Mouse (Mus musculus) G1E (cell line): Measurements from ENCODE around the gene Stx8. TPM values are rescaled to one million over a fixed set of nuclear protein-coding genes. Genes with fewer than 3 reads are reported as not detected.
A peak's percentile ranks its signal among the peaks of the same experiment; 100 is the strongest.

Experiments used
- ATAC-seq: 2 replicates; pipeline ENCODE4 v1.8.0; 2016; ENCODE audit warnings: mild to moderate bottlenecking; ENCODE audit not compliant: insufficient number of reproducible peaks, poor library complexity, low FRiP score, severe bottlenecking; ENCODE audit errors: extremely low read depth
- DNase-seq: peaks from one replicate; pipeline ENCODE4 v3.0.0; 2012; ENCODE audit warnings: low spot score
- H3K27me3 ChIP-seq: 2 replicates; pipeline ENCODE4 v1.6.1; 2012; ENCODE audit warnings: mild to moderate bottlenecking, low read length, inconsistent platforms; ENCODE audit not compliant: insufficient read depth
- H3K36me3 ChIP-seq: replicated peaks from 2 replicates; pipeline ENCODE3; 2012; ENCODE audit warnings: mild to moderate bottlenecking, inconsistent platforms
- H3K4me1 ChIP-seq: 2 replicates; pipeline ENCODE4 v1.6.1; 2012; ENCODE audit warnings: low read depth, low read length, inconsistent platforms, mixed read lengths; ENCODE audit not compliant: insufficient read depth
- H3K4me3 ChIP-seq: 2 replicates; pipeline ENCODE4 v1.5.1; 2012; ENCODE audit warnings: low read depth, mild to moderate bottlenecking, inconsistent platforms, low read length, moderate library complexity, mixed read lengths
- H3K9me3 ChIP-seq: replicated peaks from 2 replicates; pipeline ENCODE4 v1.6.1; 2012; ENCODE audit warnings: inconsistent platforms
- CTCF ChIP-seq: IDR thresholded peaks from 2 replicates; pipeline ENCODE4 v1.5.1; 2012; ENCODE audit warnings: low read depth, low read length, inconsistent platforms, mixed read lengths
- GATA1 ChIP-seq: IDR thresholded peaks from 2 replicates; pipeline ENCODE4 v1.6.1; 2012; ENCODE audit warnings: borderline replicate concordance, low read length, inconsistent platforms, mixed read lengths
- GATA2 ChIP-seq: IDR thresholded peaks from 2 replicates; pipeline ENCODE4 v1.6.1; 2012; ENCODE audit warnings: low read depth, low read length, inconsistent platforms, borderline replicate concordance
- POLR2AphosphoS5 ChIP-seq: IDR thresholded peaks from 2 replicates; pipeline ENCODE4 v1.6.1; 2012; ENCODE audit warnings: low read depth, low read length, inconsistent platforms; ENCODE audit not compliant: insufficient replicate concordance
- TAL1 ChIP-seq: conservative IDR thresholded peaks from 2 replicates; pipeline ENCODE4 v1.6.1; 2012; ENCODE audit warnings: low read depth, low read length, inconsistent platforms, mixed read lengths
- polyA plus RNA-seq: library from polyadenylated mRNA; stranded (reverse); fragments of >175 nt; gene quantifications from 2 replicates; pipeline ENCODE4 v1.2.3, GENCODE M21; 2012
- total RNA-seq, 2 experiments: library from RNA; stranded (forward) in 1 of 2; stranded (reverse) in 1 of 2; fragments of 200-1000 nt in 1 of 2; fragments of >200 nt in 1 of 2; fragmentation: Nextera tagmentation in 1 of 2; gene quantifications; 2 replicates each; pipeline ENCODE4 v1.2.3; 2014 to 2017

Stx8 gene
- total and polyA plus RNA-seq, 3 experiments = 1.6 to 62.2 (median 40.1) TPM

DNA sequence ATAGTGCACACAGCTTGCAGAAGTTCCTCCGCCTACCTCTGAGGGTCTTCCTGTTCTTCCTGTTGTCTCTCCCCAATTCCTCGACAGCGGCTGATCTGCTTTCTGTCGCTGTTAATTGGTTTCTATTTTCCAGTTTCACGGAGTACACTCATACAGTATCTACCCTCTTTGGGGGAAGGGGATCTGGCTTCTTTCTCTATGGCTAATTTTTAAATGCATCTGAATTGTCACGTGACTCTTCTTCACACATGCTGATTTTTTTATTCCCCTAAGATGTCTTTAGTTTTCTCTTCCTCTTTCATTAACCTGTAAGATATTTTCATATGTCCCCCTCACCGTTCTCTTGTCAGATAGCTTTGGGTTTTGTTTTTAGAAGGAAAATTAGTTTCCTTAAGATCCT is 46.2 kb downstream of the Stx8 start:
- ATAC-seq (no peak), DNase-seq (no peak)
- Histone ChIP-seq H3K27me3 (no peaks in the 10 kb centered on the region), H3K9me3 (no peaks in the 10 kb centered on the region), H3K4me1 (peaks cover 18% of the 10 kb centered on the region), H3K4me3 (no peak overlapping the region), H3K36me3 (peaks cover 46% of the 10 kb centered on the region)
- no peak for TF ChIP-seq GATA2
- no peak for TF ChIP-seq CTCF
- TF ChIP-seq TAL1 = no peak
- TF ChIP-seq POLR2AphosphoS5 = no peak
- no peak for TF ChIP-seq GATA1

DNA sequence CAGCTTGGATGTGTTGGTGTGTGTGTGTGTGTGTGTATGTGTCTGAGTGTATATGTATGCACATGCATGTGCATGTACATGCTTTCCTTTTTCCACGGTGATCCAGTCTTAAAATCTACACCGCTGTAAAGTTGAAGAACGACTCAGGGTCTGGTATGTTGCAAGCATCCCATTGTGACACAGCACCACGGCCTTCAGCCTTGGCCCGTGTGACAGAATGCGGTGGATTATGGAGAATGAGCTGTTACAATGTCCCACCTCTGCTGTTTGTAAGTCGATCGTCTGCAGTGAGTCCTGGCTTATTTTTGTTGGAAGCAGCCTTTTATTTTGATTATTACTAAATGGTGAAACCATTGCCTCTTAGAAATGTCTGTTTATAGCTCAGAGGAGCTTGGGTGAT is 52.2 kb downstream of the Stx8 start:
- Histone ChIP-seq H3K9me3 (no peaks in the 10 kb centered on the region), H3K4me1 (no peaks in the 10 kb centered on the region), H3K4me3 (no peak overlapping the region), H3K27me3 (no peaks in the 10 kb centered on the region), H3K36me3 (peaks cover 59% of the 10 kb centered on the region)
- TF ChIP-seq GATA1 = no peak
- TF ChIP-seq CTCF = no peak
- TF ChIP-seq POLR2AphosphoS5 = no peak
- TF ChIP-seq GATA2 = no peak
- no peak for TF ChIP-seq TAL1
- DNase-seq (no peak), ATAC-seq (no peak)

DNA sequence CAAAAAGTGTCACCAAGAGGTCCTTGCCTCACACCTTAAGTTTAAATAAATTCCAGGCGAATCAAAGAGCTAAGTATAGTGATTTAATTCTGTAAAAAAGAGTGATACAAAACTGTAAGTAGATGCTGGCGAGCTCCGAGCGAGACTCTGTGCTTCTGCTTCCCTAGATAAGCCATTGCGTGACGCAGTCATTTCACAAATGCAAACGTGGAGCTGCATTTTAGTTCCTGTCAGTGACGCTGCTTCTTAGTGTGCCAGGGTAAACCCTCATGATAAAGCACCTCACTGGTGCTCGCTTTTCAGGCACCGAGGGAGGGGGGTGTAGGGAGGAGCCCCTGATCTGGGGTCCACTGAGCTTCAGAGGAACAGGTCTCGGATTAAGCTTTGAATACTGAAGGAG is 53.2 kb downstream of the Stx8 start:
- H3K27me3 ChIP-seq = no peaks in the 10 kb centered on the region
- H3K4me1 ChIP-seq = 0 out of 2 replicates have a peak, but pooled peaks cover 2% of the 10 kb centered on the region
- H3K4me3 ChIP-seq = no peak overlapping the region
- TF ChIP-seq CTCF = no peak
- no peak for TF ChIP-seq GATA2
- TF ChIP-seq GATA1 = no peak
- TF ChIP-seq TAL1 = no peak
- TF ChIP-seq POLR2AphosphoS5 = no peak
- peaks cover 68% of the 10 kb centered on the region for H3K36me3 ChIP-seq
- DNase-seq = no peak
- H3K9me3 ChIP-seq = no peaks in the 10 kb centered on the region
- peak; percentile 22; the same call in 1 of the 2 replicates for ATAC-seq

DNA sequence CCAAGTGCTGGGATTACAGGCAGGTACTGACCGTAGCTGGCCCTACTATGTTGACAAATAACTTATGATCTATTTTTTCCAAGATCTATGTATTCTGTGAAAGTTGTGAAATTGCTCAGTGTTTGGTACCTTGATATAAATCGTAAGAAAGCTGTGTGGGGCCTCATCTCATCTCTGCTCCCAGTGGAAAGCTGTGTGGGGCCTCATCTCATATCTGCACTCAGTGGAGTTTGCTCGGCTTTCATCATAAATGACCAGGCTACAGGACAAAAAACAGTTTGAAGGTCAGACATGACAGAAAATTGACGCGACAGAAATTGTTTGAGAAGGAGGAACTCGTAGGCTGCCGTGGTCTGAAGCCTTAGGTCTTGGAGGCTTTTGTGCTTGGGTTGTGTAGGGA is 56.0 kb downstream of the Stx8 start:
- Histone ChIP-seq H3K27me3 (no peaks in the 10 kb centered on the region), H3K36me3 (peaks cover 57% of the 10 kb centered on the region), H3K4me3 (no peak overlapping the region), H3K9me3 (no peaks in the 10 kb centered on the region), H3K4me1 (0 out of 2 replicates have a peak, but pooled peaks cover 2% of the 10 kb centered on the region)
- ATAC-seq (no peak), DNase-seq (no peak)
- TF ChIP-seq TAL1 (no peak), CTCF (no peak)

DNA sequence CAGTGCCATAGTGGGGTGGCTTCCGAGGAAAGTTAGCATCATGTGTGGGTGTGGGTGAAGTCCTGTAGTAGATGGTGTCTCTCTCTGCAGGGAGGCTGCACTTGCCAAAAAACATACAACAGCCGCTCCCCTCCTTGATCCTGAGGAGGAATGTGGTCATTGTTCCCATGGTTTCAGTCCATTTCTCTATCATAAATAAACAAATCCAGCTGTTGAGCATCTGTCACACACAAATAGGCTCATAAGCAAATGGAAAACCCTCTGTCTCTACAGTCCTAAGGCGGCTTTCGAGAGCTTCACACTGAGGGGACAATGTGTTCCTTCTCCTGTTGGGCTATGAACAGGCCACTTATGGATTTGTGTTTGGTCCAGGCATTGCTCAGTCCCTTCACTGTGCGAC is 56.9 kb downstream of the Stx8 start:
- TF ChIP-seq GATA2 = no peak
- no peak for TF ChIP-seq POLR2AphosphoS5
- TF ChIP-seq GATA1 = no peak
- TF ChIP-seq CTCF = no peak
- no peak for TF ChIP-seq TAL1
- DNase-seq = no peak

DNA sequence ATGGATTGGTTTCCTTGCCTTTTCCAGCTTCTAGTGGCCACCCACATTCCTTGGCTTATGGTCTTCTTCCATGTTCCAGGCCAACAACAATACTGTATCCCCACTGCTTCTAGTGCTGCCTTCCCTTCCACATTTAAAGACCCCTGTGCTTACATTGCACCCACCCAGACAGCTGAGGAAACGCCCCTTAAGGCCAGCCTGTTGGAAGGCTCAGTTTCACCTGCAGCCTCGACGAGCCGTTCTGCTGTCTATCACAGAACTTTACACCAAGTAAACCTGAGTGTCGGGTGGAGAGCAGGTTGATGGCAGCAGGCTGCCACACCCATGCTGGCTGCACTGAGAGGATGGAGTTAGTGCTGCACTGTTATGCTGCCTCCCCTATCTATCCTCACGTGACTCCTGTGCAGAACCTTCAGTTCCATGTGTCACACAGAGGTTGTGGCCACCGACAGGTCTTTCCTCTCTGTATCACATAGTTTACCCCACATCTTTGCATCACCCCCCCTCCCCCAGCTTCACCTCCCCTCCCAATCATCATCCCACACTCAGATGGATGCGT is 57.9 kb downstream of the Stx8 start:
- peaks cover 48% of the 10 kb centered on the region for H3K36me3 ChIP-seq
- no peaks in the 10 kb centered on the region for H3K27me3 ChIP-seq
- no peak overlapping the region for H3K4me3 ChIP-seq
- TF ChIP-seq CTCF = no peak
- no peak for TF ChIP-seq TAL1
- no peak for TF ChIP-seq GATA1
- no peak for TF ChIP-seq POLR2AphosphoS5
- no peak for TF ChIP-seq GATA2
- ATAC-seq = no peak
- no peaks in the 10 kb centered on the region for H3K9me3 ChIP-seq
- DNase-seq = no peak
- H3K4me1 ChIP-seq = peaks cover 4% of the 10 kb centered on the region; the same call in 1 of the 2 replicates

More for the DNA sequence above, 56.9 kb downstream of the Stx8 start:
- Histone ChIP-seq H3K27me3 (no peaks in the 10 kb centered on the region), H3K9me3 (no peaks in the 10 kb centered on the region), H3K4me1 (0 out of 2 replicates have a peak, but pooled peaks cover 2% of the 10 kb centered on the region), H3K4me3 (no peak overlapping the region), H3K36me3 (peaks cover 55% of the 10 kb centered on the region)
- ATAC-seq = no peak

DNA sequence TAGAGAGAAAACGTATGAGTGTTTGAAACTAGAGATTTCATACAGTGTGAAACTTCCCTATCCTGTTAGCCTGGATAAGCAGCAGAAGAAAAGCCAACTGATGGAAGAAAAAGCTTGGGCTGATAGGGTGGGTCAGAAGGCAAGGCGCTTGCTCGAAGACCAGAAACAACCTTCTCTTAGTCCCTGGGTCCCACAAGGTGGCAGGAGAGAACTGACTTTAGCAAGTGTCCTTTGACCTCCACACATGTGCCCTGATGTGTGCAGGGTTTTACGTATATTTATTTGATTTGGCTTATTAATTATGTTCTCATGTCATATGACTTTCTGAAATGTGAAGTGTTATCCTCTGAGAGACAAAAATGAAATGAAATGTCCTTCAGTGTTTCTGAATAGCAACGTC is 60.6 kb downstream of the Stx8 start:
- H3K4me1 ChIP-seq = peaks cover 4% of the 10 kb centered on the region; the same call in 1 of the 2 replicates
- H3K9me3 ChIP-seq = no peaks in the 10 kb centered on the region
- no peak overlapping the region for H3K4me3 ChIP-seq
- H3K27me3 ChIP-seq = no peaks in the 10 kb centered on the region
- no peak for ATAC-seq
- DNase-seq = no peak
- no peak for TF ChIP-seq POLR2AphosphoS5
- TF ChIP-seq GATA2 = no peak
- no peak for TF ChIP-seq TAL1
- TF ChIP-seq CTCF = no peak
- TF ChIP-seq GATA1 = no peak
- H3K36me3 ChIP-seq = peaks cover 41% of the 10 kb centered on the region
